Mouse (Mus musculus) cortical plate, adult 2 months (tissue): Measurements from ENCODE around the gene Sorbs1.

ENCODE experiments used
- CTCF ChIP-seq: fragments of 200-500 bp; IDR thresholded peaks from 2 replicates; pipeline ENCODE4 v1.5.1; 2011; ENCODE audit warnings: mild to moderate bottlenecking, control low read depth, low read length; ENCODE audit not compliant: insufficient read depth; ENCODE audit errors: extremely low read depth
- POLR2A ChIP-seq: fragments of 200-500 bp; IDR thresholded peaks from 2 replicates; pipeline ENCODE4 v1.6.1; 2011; ENCODE audit warnings: mild to moderate bottlenecking, low read length, control low read depth; ENCODE audit not compliant: insufficient read depth; ENCODE audit errors: extremely low read depth

DNA sequence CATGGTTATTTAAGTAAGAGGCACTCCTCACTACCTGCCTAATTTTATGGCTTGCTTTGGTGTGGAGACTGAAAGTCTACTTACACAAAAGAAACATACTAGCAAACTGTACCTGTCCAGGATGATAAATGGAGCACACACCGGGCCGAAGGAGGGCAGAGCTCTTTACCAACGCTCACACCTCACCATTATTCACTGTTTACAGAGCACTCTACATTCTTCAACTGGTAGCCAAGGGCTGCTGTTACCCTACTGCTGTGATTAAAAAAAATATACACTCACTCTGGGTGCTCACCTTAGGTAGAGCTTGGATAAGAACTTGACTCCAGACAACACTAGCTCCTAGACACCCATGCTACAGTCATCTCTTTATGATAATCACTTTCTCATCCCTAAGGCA lies 245.1 kb downstream of the Sorbs1 start:
- no peak for TF ChIP-seq POLR2A
- TF ChIP-seq CTCF = no peak
